ENCODE assay signal across 9 mouse cellular contexts in genomic region chr12:110417023-110417986, GRCm38 (mm10). TPM values are rescaled to one million over a fixed set of nuclear protein-coding genes. Genes with fewer than 3 reads are reported as not detected.
DNase-seq lines count a peak whose midpoint lies in the region; ATAC-seq and TF ChIP-seq lines count a peak whose summit lies in the region.
"Had no signal": no experiment of that assay in that cellular context is flagged by ENCODE, and none has a peak within 500 bp of the region (broad histone marks: within the 10 kb centered on the region; RNA-seq: fewer than 3 reads in every experiment).

No protein-coding gene starts in this region.

- no peak overlapping the region for H3K27ac ChIP-seq in heart, postnatal 0 days (ENCODE audit: low read depth)
- no peak overlapping the region for H3K27ac ChIP-seq in liver, embryonic 11.5 days (ENCODE audit: low read depth, low read length)
- H3K27ac ChIP-seq: heart, adult 2 months had no signal

- DNase-seq in CD4-positive, CD25-positive, alpha-beta regulatory T cell, adult 2 months (ENCODE audit: low read depth, low spot score): peak; percentile 49
- DNase-seq in embryo, embryonic 10.5 days (ENCODE audit: low spot score): peak; percentile 43
- DNase-seq in heart, postnatal 0 days (ENCODE audit: low spot score): no peak
- peak; percentile 36 for DNase-seq in liver, embryonic 11.5 days (ENCODE audit: low spot score)
- no peak for DNase-seq in layer of hippocampus, postnatal 14 days (ENCODE audit: low spot score in 2 of 2)
- DNase-seq in gastrocnemius, postnatal 10 days: no peak

- ATAC-seq in CD4-positive, CD25-positive, alpha-beta regulatory T cell, adult 4 months: no peak
- ATAC-seq in heart, postnatal 0 days (ENCODE audit: insufficient read depth, low read depth): peak; percentile 3; the same call in 1 of the 2 replicates
- ATAC-seq in liver, embryonic 11.5 days (replicated peaks; ENCODE audit: low FRiP score): peak; percentile 42; the same call in 1 of the 2 replicates
- peak; percentile 46 for ATAC-seq in monocyte, adult 5-6 weeks (replicated peaks; ENCODE audit: insufficient number of reproducible peaks, low FRiP score, low TSS enrichment, poor library complexity, severe bottlenecking)

- no peaks in the 10 kb centered on the region for H3K27me3 ChIP-seq in heart, postnatal 0 days (ENCODE audit: control insufficient read depth, insufficient read depth, low read length)
- no peaks in the 10 kb centered on the region for H3K27me3 ChIP-seq in liver, embryonic 11.5 days (replicated peaks; ENCODE audit: control insufficient read depth, insufficient read depth, low read length)

- H3K4me3 ChIP-seq in heart, postnatal 0 days (ENCODE audit: low read depth, low read length): no peak overlapping the region; the same call in 1 of the 2 replicates
- peak overlapping the region; percentile 5 for H3K4me3 ChIP-seq in liver, embryonic 11.5 days (ENCODE audit: low read depth, low read length)
- H3K4me3 ChIP-seq: heart, adult 2 months had no signal

- TF ChIP-seq EP300 in heart, postnatal 0 days (IDR thresholded peaks at IDR 0.05; ENCODE audit: low read depth): no peak

- 0 out of 2 replicates have a peak, but pooled peaks cover 3% of the 10 kb centered on the region for H3K4me1 ChIP-seq in heart, postnatal 0 days (ENCODE audit: control insufficient read depth, insufficient read depth)
- peaks cover 5% of the 10 kb centered on the region; the same call in 1 of the 2 replicates for H3K4me1 ChIP-seq in liver, embryonic 11.5 days (replicated peaks; ENCODE audit: control insufficient read depth, insufficient read depth, low read length)

- H3K9me3 ChIP-seq in heart, postnatal 0 days (replicated peaks; ENCODE audit: control insufficient read depth, low read length): no peaks in the 10 kb centered on the region
- H3K9me3 ChIP-seq in liver, embryonic 11.5 days (ENCODE audit: control insufficient read depth, low read length): no peaks in the 10 kb centered on the region

- no peaks in the 10 kb centered on the region for H3K36me3 ChIP-seq in heart, postnatal 0 days (replicated peaks; ENCODE audit: control insufficient read depth, insufficient read depth, low read length)
- no peaks in the 10 kb centered on the region for H3K36me3 ChIP-seq in liver, embryonic 11.5 days (ENCODE audit: control insufficient read depth, insufficient read depth, low read length)

- WGBS in heart, postnatal 0 days: 39% methylated on average over 28 of the region's 28 CpGs
- WGBS in liver, embryonic 11.5 days: 41% methylated on average over 28 of the region's 28 CpGs

- no peak for TF ChIP-seq CTCF in heart, postnatal 0 days (IDR thresholded peaks at IDR 0.05; ENCODE audit: low read depth)

- H3K4me2 ChIP-seq in heart, postnatal 0 days (ENCODE audit: low read depth, low read length): peak overlapping the region; percentile 24; the same call in 1 of the 2 replicates
- peak overlapping the region; percentile 52 for H3K4me2 ChIP-seq in liver, embryonic 11.5 days

- no peak overlapping the region for H3K9ac ChIP-seq in heart, postnatal 0 days (replicated peaks; ENCODE audit: low read depth, low read length)
- H3K9ac ChIP-seq in liver, embryonic 11.5 days (ENCODE audit: low read depth, low read length): no peak overlapping the region

RNA-seq across cellular contexts. Expression of gene Ppp2r5c, which starts 29.6 kb away (rescaled TPM):
- 100 to 1,000 TPM; 490 to 635 TPM for polyA plus RNA-seq in CD4-positive, CD25-positive, alpha-beta regulatory T cell, adult 4 months (2017; shearing (Covaris generic))
- total RNA-seq in heart, postnatal 0 days (2014; rRNA removed; ENCODE audit: low replicate concordance): 103 and 104 TPM in 2 replicates
- 108 and 118 TPM in 2 replicates for polyA plus RNA-seq in heart, postnatal 0 days (2015; fragmentation: Nextera tagmentation; extraction: Ambion mirVana)
- polyA plus RNA-seq in liver, embryonic 11.5 days (2014; fragmentation: Nextera tagmentation; extraction: Ambion mirVana): 138 and 151 TPM in 2 replicates
- total RNA-seq in monocyte, adult 5-6 weeks (2017): 353 to 389 TPM (median 359 TPM) in 3 replicates
- total RNA-seq in layer of hippocampus, postnatal 14 days (2021): 100 to 1,000 TPM; 250 to 255 TPM
- total RNA-seq in gastrocnemius, postnatal 10 days (2021): 10 to 100 TPM; 69.5 to 75.7 TPM

Comparison
In these comparisons a context has a peak if more than half of its experiments do, and no peak if none do; other contexts are left out.
1. DNase-seq: peak in CD4-positive, CD25-positive, alpha-beta regulatory T cell, adult 2 months (single experiment), embryo, embryonic 10.5 days (single experiment) and liver, embryonic 11.5 days (single experiment); none in heart, postnatal 0 days (single experiment), layer of hippocampus, postnatal 14 days (0 of 2) and gastrocnemius, postnatal 10 days (single experiment).